Mouse (Mus musculus) c-Kit-positive CD71-positive TER-119-negative erythroid progenitor cells, embryonic 14.5 days (primary cell): ENCODE measurements around the gene Zfp423.

Experiments used
- DNase-seq: peaks from one replicate; pipeline ENCODE4 v3.0.0-alpha.2; 2013; ENCODE audit warnings: low read depth

The Zfp423 gene

GRCm38 (mm10) chr8:87690100-87691095 is 269.0 kb downstream of the Zfp423 start:
- DNase-seq: no peak

DNA sequence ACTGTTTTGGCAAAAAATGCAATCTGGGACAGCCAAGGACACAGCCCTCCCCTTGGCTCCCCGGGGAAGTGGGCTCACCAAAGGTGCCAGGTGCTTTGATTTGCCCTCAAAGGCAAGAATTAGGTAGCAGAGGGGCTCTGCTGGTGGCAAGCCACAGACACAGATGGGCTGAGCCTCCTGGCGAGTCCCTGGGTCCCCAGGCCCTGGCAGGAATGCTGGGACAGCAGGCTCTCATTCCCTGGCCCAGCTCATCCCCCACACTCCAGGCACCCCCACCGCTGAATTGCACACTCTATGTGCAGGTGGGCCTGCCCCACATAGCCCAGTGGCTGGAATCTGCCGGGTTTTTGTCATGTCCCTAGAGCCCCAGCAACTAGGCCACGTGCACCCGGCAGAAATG is 270.2 kb downstream of the Zfp423 start:
- no peak for DNase-seq

DNA sequence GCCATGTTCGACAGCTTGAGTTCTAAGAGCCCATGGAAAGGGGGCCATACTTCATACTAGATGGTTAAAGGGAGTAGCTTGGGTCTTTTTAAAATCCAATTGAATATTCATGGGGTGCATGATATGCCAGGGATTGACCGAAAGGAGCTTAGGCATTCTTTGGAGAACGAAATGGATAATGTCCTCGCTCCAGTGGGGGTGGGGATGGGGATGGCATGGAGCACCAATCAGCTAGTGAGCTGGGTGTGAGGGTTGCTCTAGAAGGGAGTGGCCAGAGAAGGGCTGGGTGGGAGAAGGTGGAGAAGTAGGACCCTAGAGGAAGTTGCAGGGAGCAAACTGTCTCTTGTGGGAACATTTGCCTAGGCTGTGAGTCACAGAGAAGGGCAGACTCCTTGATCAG is 271.0 kb downstream of the Zfp423 start:
- DNase-seq: no peak

DNA sequence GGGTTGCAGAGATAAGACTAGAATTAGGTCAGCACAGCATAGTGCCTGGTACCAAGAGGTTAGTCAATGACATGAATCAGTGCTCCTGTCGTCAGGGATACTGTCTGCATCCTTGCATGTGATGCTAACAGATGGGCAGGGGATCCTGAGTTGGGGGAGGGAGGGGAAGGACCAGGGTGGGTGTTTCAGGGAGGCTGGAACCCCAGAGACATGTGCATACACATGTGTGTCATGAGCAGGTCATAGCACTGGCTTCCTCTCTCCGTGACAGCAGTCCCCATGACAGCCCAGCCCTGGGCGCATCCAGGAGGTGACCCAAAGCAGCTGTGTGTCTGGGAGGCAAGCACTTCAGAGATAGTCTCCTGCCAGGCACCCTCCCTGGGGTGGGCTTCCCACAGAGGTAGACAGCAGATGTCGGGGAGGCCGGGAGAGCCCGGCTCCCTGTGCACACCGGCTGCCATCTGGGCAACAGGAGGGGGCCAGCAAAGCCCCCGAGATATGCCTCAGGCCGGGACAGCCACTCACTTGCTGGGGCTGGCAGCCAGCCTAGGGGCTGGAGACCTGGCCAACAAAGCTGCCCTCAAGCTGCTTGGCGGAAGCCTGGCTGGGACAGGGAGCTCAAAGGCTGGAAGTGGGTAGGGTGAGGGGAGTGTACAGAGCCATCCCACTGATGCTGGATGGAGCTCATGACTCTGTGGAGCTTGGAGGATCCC is 272.3 kb downstream of the Zfp423 start:
- no peak for DNase-seq

- no peak for DNase-seq
Measured at GRCm38 (mm10) chr8:87686026-87686425, 273.4 kb downstream of the Zfp423 start.

GRCm38 (mm10) chr8:87685392-87685791 is 274.0 kb downstream of the Zfp423 start:
- DNase-seq: no peak

GRCm38 (mm10) chr8:87682066-87682465 is 277.3 kb downstream of the Zfp423 start:
- DNase-seq: no peak

DNA sequence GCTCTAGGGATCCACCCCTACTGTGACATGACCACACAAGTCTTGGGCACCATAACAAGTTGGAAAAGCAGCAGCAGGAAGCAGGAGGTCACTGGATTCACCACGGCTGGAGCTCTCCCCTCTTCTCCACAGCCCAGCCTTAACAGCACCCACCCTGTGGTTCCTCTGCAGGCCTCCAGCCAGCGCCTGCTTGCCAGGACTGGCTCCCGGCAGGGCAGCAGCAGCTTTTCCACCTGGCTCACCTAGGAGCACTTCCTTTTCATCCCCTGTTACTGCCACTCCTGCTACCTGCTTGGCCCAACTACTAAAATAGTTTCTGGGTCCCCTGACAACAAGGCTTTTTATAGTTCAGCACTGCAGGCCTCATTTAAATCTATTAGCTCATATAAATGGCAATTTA is 279.4 kb downstream of the Zfp423 start:
- no peak for DNase-seq

GRCm38 (mm10) chr8:87679431-87680003 is 279.9 kb downstream of the Zfp423 start:
- no peak for DNase-seq

GRCm38 (mm10) chr8:87675411-87675810 is 284.0 kb downstream of the Zfp423 start:
- DNase-seq: no peak

- DNase-seq: no peak
Measured at GRCm38 (mm10) chr8:87674157-87674556, 285.2 kb downstream of the Zfp423 start.

- DNase-seq: no peak
Measured at GRCm38 (mm10) chr8:87672214-87672613, 287.2 kb downstream of the Zfp423 start.

GRCm38 (mm10) chr8:87671209-87671970 is 288.0 kb downstream of the Zfp423 start:
- DNase-seq: no peak

DNA sequence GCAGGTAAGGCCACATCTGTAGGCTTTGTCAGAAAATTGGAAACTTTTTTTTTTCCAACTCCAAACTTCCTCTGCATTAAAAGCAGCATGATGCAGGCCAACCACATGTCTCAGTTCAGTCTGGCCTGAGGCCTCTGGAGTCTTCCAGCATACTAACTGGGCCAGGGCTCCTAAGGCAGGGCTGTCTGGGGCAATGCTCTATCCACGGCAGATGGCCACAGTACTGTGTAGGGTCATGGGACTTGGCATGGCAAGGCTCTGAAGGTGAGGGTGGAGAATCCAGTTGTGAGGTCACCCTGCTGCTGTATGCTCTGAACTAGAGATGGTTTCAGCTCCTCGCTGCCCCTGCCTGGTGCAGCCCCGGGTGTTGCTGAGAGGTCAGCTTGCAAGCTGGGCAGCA is 289.2 kb downstream of the Zfp423 start:
- DNase-seq: no peak

GRCm38 (mm10) chr8:87668736-87669135 is 290.7 kb downstream of the Zfp423 start:
- no peak for DNase-seq

DNA sequence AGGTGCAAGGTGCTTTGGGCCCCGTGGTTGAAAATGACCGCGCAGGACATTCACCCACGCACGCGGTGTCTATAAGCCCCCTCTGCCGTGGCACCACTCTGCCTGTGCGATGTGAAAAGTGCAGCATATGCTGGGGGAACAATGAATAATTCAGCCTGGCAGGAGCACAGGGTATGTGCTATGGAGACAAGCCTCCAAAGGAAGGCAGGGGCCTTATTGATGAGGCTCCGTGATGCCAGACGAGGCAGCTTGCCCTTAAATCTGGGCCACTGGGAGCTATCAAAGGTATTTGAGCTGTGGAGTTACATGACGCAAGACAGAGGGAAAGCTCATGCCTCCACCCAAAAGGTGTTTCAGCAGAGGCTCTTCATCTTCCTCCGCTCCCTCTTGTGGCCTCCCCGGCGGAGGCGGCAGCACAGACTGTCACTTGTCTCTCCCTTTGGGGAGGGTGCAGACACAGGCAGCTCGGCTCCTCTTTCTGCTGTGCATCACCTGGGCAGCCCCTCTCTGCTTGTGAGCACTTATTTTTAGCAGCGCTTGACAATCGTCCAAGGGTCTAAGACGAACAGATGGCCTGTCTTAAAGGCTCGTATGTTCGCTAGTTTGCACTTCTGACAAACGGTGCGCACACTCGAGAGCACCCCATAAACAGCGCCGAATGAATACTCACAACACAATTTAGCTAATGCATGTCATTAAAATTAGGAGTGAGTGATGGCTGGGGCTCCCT is 291.3 kb downstream of the Zfp423 start:
- DNase-seq: no peak

GRCm38 (mm10) chr8:87667297-87667696 is 292.1 kb downstream of the Zfp423 start:
- DNase-seq: no peak

DNA sequence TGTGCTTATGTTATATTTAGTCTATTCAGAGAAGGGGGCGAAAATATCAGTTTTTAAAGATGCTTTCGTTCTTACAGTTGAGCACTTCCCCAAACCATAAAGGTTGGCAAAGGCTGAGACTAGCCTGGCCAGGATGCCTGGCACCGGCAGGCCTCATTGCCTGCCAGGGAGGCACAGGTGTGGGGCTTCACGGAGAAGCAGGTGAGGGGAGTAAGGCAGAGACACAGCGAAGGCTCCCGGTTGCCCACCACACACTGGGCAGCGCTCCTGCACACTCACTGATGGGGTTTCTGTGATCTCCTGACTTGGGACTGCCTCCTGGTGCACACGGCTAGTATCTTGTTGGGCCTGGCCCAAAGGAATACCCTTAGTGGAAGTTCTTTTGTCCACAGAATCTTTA is 294.1 kb downstream of the Zfp423 start:
- DNase-seq: no peak

GRCm38 (mm10) chr8:87664217-87664509 is 295.2 kb downstream of the Zfp423 start:
- no peak for DNase-seq

DNA sequence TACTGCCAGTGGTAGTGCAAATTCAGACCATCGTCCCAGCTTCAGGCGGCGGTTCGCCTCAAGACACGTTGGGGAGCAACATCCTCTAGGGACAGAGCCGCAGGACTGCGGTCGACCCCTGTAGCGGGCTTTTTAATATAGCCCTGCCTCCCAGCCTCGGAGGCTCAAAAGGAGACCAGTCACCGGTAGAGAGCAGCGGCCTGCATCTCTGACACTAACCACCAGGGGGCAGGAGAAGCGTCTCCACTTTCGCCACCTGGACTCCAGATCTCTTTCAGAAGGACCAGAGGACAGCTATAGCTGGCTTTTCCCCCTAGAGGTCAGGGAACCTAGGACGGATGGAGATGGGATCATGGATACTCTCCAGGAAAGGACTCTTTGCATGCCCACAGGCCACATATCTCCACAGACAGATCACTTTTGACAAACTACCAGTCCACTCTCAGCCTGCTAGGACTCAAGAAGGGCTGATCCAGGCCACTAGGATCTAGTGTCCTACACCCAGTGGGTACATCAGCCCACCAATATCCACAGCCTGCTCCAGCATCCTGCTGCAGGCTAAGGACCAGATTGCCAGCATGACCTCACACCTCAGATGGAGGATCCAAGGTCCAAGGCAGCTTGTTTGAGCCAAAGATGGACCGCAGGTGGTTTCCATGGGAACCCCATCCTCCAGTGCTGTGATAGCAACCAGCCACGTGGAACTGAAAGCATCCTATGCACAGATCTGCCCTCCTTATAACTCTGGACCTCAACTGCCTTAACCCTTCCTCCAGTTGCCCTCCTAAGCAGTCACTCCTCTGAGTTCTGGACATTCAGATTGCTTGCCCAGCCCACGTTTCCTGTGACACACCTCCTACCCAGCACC is 295.8 kb downstream of the Zfp423 start:
- no peak for DNase-seq
